Mouse (Mus musculus) stomach, postnatal 0 days (tissue): ENCODE data around the gene Mad1l1.

ENCODE experiments used
- CTCF ChIP-seq: IDR thresholded peaks from 2 replicates; pipeline ENCODE4 v1.5.1; 2016; ENCODE audit warnings: antibody characterized with exemption, low read depth, mild to moderate bottlenecking, moderate library complexity
- EP300 ChIP-seq: optimal IDR thresholded peaks from 2 replicates; pipeline ENCODE3; 2016; ENCODE audit warnings: antibody characterized with exemption

GRCm38 (mm10) chr5:140066281-140066680, 255.1 kb downstream of the Mad1l1 start:
- TF ChIP-seq CTCF (no peak), EP300 (no peak)
